Mouse (Mus musculus) myocyte (in vitro differentiated cells): ENCODE results near the gene Txnl4b. TPM values are rescaled to one million over a fixed set of nuclear protein-coding genes. Genes with fewer than 3 reads are reported as not detected.
A peak's percentile ranks its signal among the peaks of the same experiment; 100 is the strongest.

Experiments
- H3K27me3 ChIP-seq: one replicate; pipeline ENCODE4 v1.6.1; 2011; ENCODE audit not compliant: control insufficient read depth, insufficient read depth, insufficient read length
- H3K36me3 ChIP-seq: one replicate; pipeline ENCODE4 v1.6.1; 2011; ENCODE audit not compliant: control insufficient read depth, insufficient read depth
- H3K4me2 ChIP-seq: one replicate; pipeline ENCODE4 v1.6.1; 2011; ENCODE audit warnings: low read depth, control low read depth
- H3K4me3 ChIP-seq: one replicate; pipeline ENCODE4 v1.5.1; 2011; ENCODE audit warnings: mild to moderate bottlenecking, control low read depth, moderate library complexity
- H3K79me2 ChIP-seq: one replicate; pipeline ENCODE4 v1.6.1; 2011; ENCODE audit not compliant: control insufficient read depth, insufficient read depth
- H3ac ChIP-seq: one replicate; pipeline ENCODE4 v1.6.1; 2011; ENCODE audit not compliant: control insufficient read depth, insufficient read length
- CEBPB ChIP-seq: IDR thresholded peaks from 2 replicates; pipeline ENCODE4 v1.6.1; 2011; ENCODE audit warnings: mild to moderate bottlenecking, moderate library complexity; ENCODE audit not compliant: poor library complexity, insufficient read depth, severe bottlenecking
- E2F4 ChIP-seq: IDR thresholded peaks from one replicate; pipeline ENCODE4 v1.6.1; 2011; ENCODE audit warnings: mild to moderate bottlenecking, control low read depth, moderate library complexity; ENCODE audit not compliant: insufficient read depth
- MAX ChIP-seq: IDR thresholded peaks from one replicate; pipeline ENCODE4 v1.6.1; 2011; ENCODE audit warnings: low read depth, mild to moderate bottlenecking, control low read depth
- MYOD1 ChIP-seq, 3 experiments: IDR thresholded peaks; one replicate each; pipeline ENCODE4 v1.6.1; 2011; ENCODE audit warnings: control low read depth in 2 of 3, low read depth in 2 of 3, mild to moderate bottlenecking in 2 of 3, moderate library complexity in 1 of 3; ENCODE audit not compliant: insufficient read length in 2 of 3, control insufficient read depth in 1 of 3
- MYOG ChIP-seq, 3 experiments: IDR thresholded peaks; one replicate each; pipeline ENCODE4 v1.6.1; 2011; ENCODE audit warnings: control low read depth in 2 of 3, low read depth in 2 of 3, mild to moderate bottlenecking in 2 of 3; ENCODE audit not compliant: insufficient read length in 2 of 3, control insufficient read depth in 1 of 3, insufficient read depth in 1 of 3
- POLR2A ChIP-seq: IDR thresholded peaks from one replicate; pipeline ENCODE4 v1.6.1; 2011; ENCODE audit warnings: low read depth, mild to moderate bottlenecking, control low read depth, moderate library complexity; ENCODE audit not compliant: insufficient read length
- POLR2AphosphoS2 ChIP-seq: IDR thresholded peaks from one replicate; pipeline ENCODE4 v1.6.1; 2011; ENCODE audit warnings: low read depth, control low read depth; ENCODE audit not compliant: insufficient read length
- REST ChIP-seq: IDR thresholded peaks from one replicate; pipeline ENCODE4 v1.6.1; 2011; ENCODE audit warnings: mild to moderate bottlenecking, control low read depth, moderate library complexity; ENCODE audit not compliant: insufficient read depth, insufficient read length
- SRF ChIP-seq: IDR thresholded peaks from one replicate; pipeline ENCODE4 v1.6.1; 2011; ENCODE audit warnings: low read depth; ENCODE audit not compliant: control insufficient read depth, insufficient read length
- TCF12 ChIP-seq: IDR thresholded peaks from one replicate; pipeline ENCODE4 v1.6.1; 2011; ENCODE audit warnings: mild to moderate bottlenecking, control low read depth; ENCODE audit not compliant: poor library complexity, insufficient read depth, severe bottlenecking
- TCF3 ChIP-seq: IDR thresholded peaks from one replicate; pipeline ENCODE4 v1.6.1; 2011; ENCODE audit warnings: low read depth, control low read depth; ENCODE audit not compliant: insufficient read length
- USF1 ChIP-seq: IDR thresholded peaks from one replicate; pipeline ENCODE4 v1.6.1; 2011; ENCODE audit warnings: low read depth, mild to moderate bottlenecking, control low read depth, moderate library complexity
- polyA plus RNA-seq: library from polyadenylated mRNA; unstranded; fragments of >200 nt; fragmentation: generic; extraction: Trizol; gene quantifications from one replicate; pipeline ENCODE4 v1.2.1, GENCODE M21; 2012; ENCODE audit warnings: missing spikeins

The Txnl4b gene
- polyA plus RNA-seq, 1 experiment: 6.9 TPM

GRCm38 (mm10) chr8:109593117-109593788, 27.6 kb downstream of the Txnl4b start:
- Histone ChIP-seq H3K79me2 (no peaks in the 10 kb centered on the region), H3K4me3 (no peak overlapping the region), H3K27me3 (no peaks in the 10 kb centered on the region), H3K4me2 (no peak overlapping the region), H3K36me3 (peaks cover 3% of the 10 kb centered on the region), H3ac (no peak overlapping the region)
- TF ChIP-seq E2F4 (no peak), TCF3 (no peak), MAX (no peak), USF1 (no peak), MYOG (IDR thresholded peaks at IDR 0.05; ENCODE audit: control insufficient read depth in 1 of 3, insufficient read depth in 1 of 3, insufficient read length in 2 of 3, low read depth in 2 of 3) (no peak), REST (no peak), TCF12 (no peak), POLR2AphosphoS2 (no peak), MYOD1 (IDR thresholded peaks at IDR 0.05; ENCODE audit: control insufficient read depth in 1 of 3, insufficient read length in 2 of 3, low read depth in 2 of 3) (no peak), CEBPB (no peak), SRF (no peak), POLR2A (no peak)

GRCm38 (mm10) chr8:109595854-109596253, 30.2 kb downstream of the Txnl4b start:
- Histone ChIP-seq H3K79me2 (no peaks in the 10 kb centered on the region), H3K36me3 (peaks cover 3% of the 10 kb centered on the region), H3K27me3 (no peaks in the 10 kb centered on the region), H3K4me3 (no peak overlapping the region), H3K4me2 (no peak overlapping the region), H3ac (no peak overlapping the region)
- TF ChIP-seq CEBPB: no peak
- TF ChIP-seq TCF12: no peak
- no peak for TF ChIP-seq USF1
- TF ChIP-seq E2F4: no peak
- no peak for TF ChIP-seq REST
- TF ChIP-seq POLR2AphosphoS2: no peak
- TF ChIP-seq MYOG (IDR thresholded peaks at IDR 0.05; ENCODE audit: control insufficient read depth in 1 of 3, insufficient read depth in 1 of 3, insufficient read length in 2 of 3, low read depth in 2 of 3): no peak
- no peak for TF ChIP-seq MYOD1 (IDR thresholded peaks at IDR 0.05; ENCODE audit: control insufficient read depth in 1 of 3, insufficient read length in 2 of 3, low read depth in 2 of 3)
- no peak for TF ChIP-seq TCF3
- TF ChIP-seq MAX: no peak
- no peak for TF ChIP-seq SRF
- no peak for TF ChIP-seq POLR2A

GRCm38 (mm10) chr8:109606725-109607124, 41.0 kb downstream of the Txnl4b start:
- H3K36me3 ChIP-seq: no peaks in the 10 kb centered on the region
- H3K4me2 ChIP-seq: no peak overlapping the region
- no peak overlapping the region for H3ac ChIP-seq
- no peak overlapping the region for H3K4me3 ChIP-seq
- TF ChIP-seq REST: no peak
- TF ChIP-seq E2F4: no peak
- TF ChIP-seq POLR2A: no peak
- no peak for TF ChIP-seq MYOD1 (IDR thresholded peaks at IDR 0.05; ENCODE audit: control insufficient read depth in 1 of 3, insufficient read length in 2 of 3, low read depth in 2 of 3)
- no peak for TF ChIP-seq TCF3
- no peak for TF ChIP-seq MAX
- no peak for TF ChIP-seq USF1
- TF ChIP-seq CEBPB: no peak
- no peak for TF ChIP-seq SRF
- no peak for TF ChIP-seq TCF12
- TF ChIP-seq POLR2AphosphoS2: no peak
- no peak for TF ChIP-seq MYOG (IDR thresholded peaks at IDR 0.05; ENCODE audit: control insufficient read depth in 1 of 3, insufficient read depth in 1 of 3, insufficient read length in 2 of 3, low read depth in 2 of 3)
- no peaks in the 10 kb centered on the region for H3K79me2 ChIP-seq
- H3K27me3 ChIP-seq: peaks cover 4% of the 10 kb centered on the region

GRCm38 (mm10) chr8:109607650-109608049, 42.0 kb downstream of the Txnl4b start:
- peak overlapping the region; percentile 12 for H3ac ChIP-seq
- H3K4me2 ChIP-seq: peak overlapping the region; percentile 91
- TF ChIP-seq POLR2A (no peak), USF1 (no peak), SRF (no peak), POLR2AphosphoS2 (no peak)
- H3K36me3 ChIP-seq: no peaks in the 10 kb centered on the region
- H3K27me3 ChIP-seq: peaks cover 4% of the 10 kb centered on the region
- H3K4me3 ChIP-seq: peak overlapping the region; percentile 78
- no peaks in the 10 kb centered on the region for H3K79me2 ChIP-seq
